Mouse (Mus musculus) heart, embryonic 16.5 days (tissue): ENCODE measurements at regions not wholly inside any gene's neighbourhood (a gene's known extent, or its start where the extent isn't known, plus 50 kb on each side); places are given as distances from the start of the nearest gene placed in this dataset.
A peak's percentile ranks its signal among the peaks of the same experiment; 100 is the strongest.

Experiments
- ATAC-seq: fragments of 200-750 bp; cut with Nextera tagmentation; replicated peaks from 2 replicates; pipeline ENCODE4 v1.8.0; 2017; ENCODE audit warnings: moderate number of reproducible peaks; ENCODE audit not compliant: insufficient read depth, low FRiP score; ENCODE audit errors: extremely low read depth
- H3K27ac ChIP-seq: fragments of 300-500 bp; sonication (generic); 2 replicates; pipeline ENCODE4 v1.5.1; 2014; ENCODE audit warnings: mild to moderate bottlenecking, low read length, control low read depth, moderate library complexity
- H3K27me3 ChIP-seq: fragments of 300-500 bp; sonication (generic); 2 replicates; pipeline ENCODE4 v1.6.1; 2014; ENCODE audit warnings: low read length, mixed read lengths; ENCODE audit not compliant: control insufficient read depth, insufficient read depth
- H3K36me3 ChIP-seq: fragments of 300-500 bp; sonication (generic); 2 replicates; pipeline ENCODE4 v1.6.1; 2014; ENCODE audit not compliant: control insufficient read depth, insufficient read depth
- H3K4me1 ChIP-seq: fragments of 300-500 bp; sonication (generic); 2 replicates; pipeline ENCODE4 v1.6.1; 2014; ENCODE audit warnings: low read length, mixed read lengths; ENCODE audit not compliant: control insufficient read depth, insufficient read depth
- H3K4me2 ChIP-seq: fragments of 300-500 bp; sonication (generic); 2 replicates; pipeline ENCODE4 v1.6.1; 2014; ENCODE audit warnings: low read depth, mild to moderate bottlenecking, control low read depth, low read length
- H3K4me3 ChIP-seq: fragments of 300-500 bp; sonication (generic); 2 replicates; pipeline ENCODE4 v1.5.1; 2014; ENCODE audit warnings: mild to moderate bottlenecking, control low read depth, low read length
- H3K9ac ChIP-seq: fragments of 300-500 bp; sonication (generic); 2 replicates; pipeline ENCODE4 v1.6.1; 2014; ENCODE audit warnings: low read length, control low read depth
- H3K9me3 ChIP-seq: fragments of 300-500 bp; sonication (generic); replicated peaks from 2 replicates; pipeline ENCODE4 v1.6.1; 2016; ENCODE audit warnings: low read length; ENCODE audit not compliant: control insufficient read depth
- WGBS: fragments of 180-500 bp; shearing (Covaris S2); extraction: QIAGEN DNeasy Blood & Tissue Kit; methylation state at CpG from one replicate; pipeline ENCODE4 v1.1.7; 2014; 5-methylcytosine and 5-hydroxymethylcytosine counted together

GRCm38 (mm10) chr9:41375984-41376651, 214.6 kb upstream of the Ubash3b start:
- no peaks in the 10 kb centered on the region for H3K27me3 ChIP-seq
- 3% methylated on average over 24 of the region's 24 CpGs for WGBS
- H3K4me1 ChIP-seq: peaks cover 16% of the 10 kb centered on the region
- H3K9me3 ChIP-seq: no peaks in the 10 kb centered on the region
- no peaks in the 10 kb centered on the region for H3K36me3 ChIP-seq
- peak overlapping the region; percentile 58 for H3K4me2 ChIP-seq
- H3K9ac ChIP-seq: peak overlapping the region; percentile 67
- peak; percentile 76 for ATAC-seq
- peak overlapping the region; percentile 41 for H3K4me3 ChIP-seq
- peak overlapping the region; percentile 83 for H3K27ac ChIP-seq

- Histone ChIP-seq H3K4me2 (no peak overlapping the region), H3K4me3 (no peak overlapping the region), H3K27me3 (no peaks in the 10 kb centered on the region), H3K36me3 (no peaks in the 10 kb centered on the region), H3K27ac (no peak overlapping the region), H3K9me3 (no peaks in the 10 kb centered on the region), H3K9ac (no peak overlapping the region), H3K4me1 (peaks cover 16% of the 10 kb centered on the region)
- 70% methylated on average over 14 of the region's 14 CpGs for WGBS
- ATAC-seq: no peak
Measured at GRCm38 (mm10) chr9:41374591-41375481, 213.3 kb upstream of the Ubash3b start.

GRCm38 (mm10) chr9:41366405-41366804, 204.9 kb upstream of the Ubash3b start:
- no peak overlapping the region for H3K4me3 ChIP-seq
- H3K4me1 ChIP-seq: no peaks in the 10 kb centered on the region
- WGBS: 65% methylated on average over 3 of the region's 3 CpGs
- no peak overlapping the region for H3K9ac ChIP-seq
- H3K27me3 ChIP-seq: no peaks in the 10 kb centered on the region
- no peak overlapping the region for H3K27ac ChIP-seq
- H3K36me3 ChIP-seq: no peaks in the 10 kb centered on the region
- H3K4me2 ChIP-seq: no peak overlapping the region
- ATAC-seq: no peak
- no peaks in the 10 kb centered on the region for H3K9me3 ChIP-seq

GRCm38 (mm10) chr9:41365251-41365650, 203.8 kb upstream of the Ubash3b start:
- no peak overlapping the region for H3K27ac ChIP-seq
- no peak overlapping the region for H3K9ac ChIP-seq
- H3K4me3 ChIP-seq: no peak overlapping the region
- H3K4me1 ChIP-seq: no peaks in the 10 kb centered on the region
- ATAC-seq: no peak
- 51% methylated on average over 5 of the region's 5 CpGs for WGBS
- no peaks in the 10 kb centered on the region for H3K27me3 ChIP-seq
- no peaks in the 10 kb centered on the region for H3K36me3 ChIP-seq
- H3K9me3 ChIP-seq: no peaks in the 10 kb centered on the region
- no peak overlapping the region for H3K4me2 ChIP-seq

GRCm38 (mm10) chr9:41364442-41365250, 203.1 kb upstream of the Ubash3b start:
- Histone ChIP-seq H3K9ac (no peak overlapping the region), H3K4me2 (no peak overlapping the region), H3K9me3 (no peaks in the 10 kb centered on the region), H3K27ac (no peak overlapping the region), H3K27me3 (no peaks in the 10 kb centered on the region), H3K36me3 (no peaks in the 10 kb centered on the region), H3K4me3 (no peak overlapping the region), H3K4me1 (no peaks in the 10 kb centered on the region)
- 60% methylated on average over 6 of the region's 6 CpGs for WGBS
- no peak for ATAC-seq

GRCm38 (mm10) chr9:41360356-41360755, 198.9 kb upstream of the Ubash3b start:
- Histone ChIP-seq H3K4me3 (no peak overlapping the region), H3K27ac (no peak overlapping the region), H3K4me1 (no peaks in the 10 kb centered on the region), H3K9ac (no peak overlapping the region), H3K4me2 (no peak overlapping the region), H3K36me3 (no peaks in the 10 kb centered on the region), H3K9me3 (no peaks in the 10 kb centered on the region), H3K27me3 (no peaks in the 10 kb centered on the region)
- ATAC-seq: no peak
- 78% methylated on average over 5 of the region's 5 CpGs for WGBS

- H3K4me3 ChIP-seq: no peak overlapping the region
- no peaks in the 10 kb centered on the region for H3K27me3 ChIP-seq
- no peak overlapping the region for H3K4me2 ChIP-seq
- H3K9me3 ChIP-seq: no peaks in the 10 kb centered on the region
- H3K27ac ChIP-seq: no peak overlapping the region
- H3K4me1 ChIP-seq: no peaks in the 10 kb centered on the region
- no peaks in the 10 kb centered on the region for H3K36me3 ChIP-seq
- H3K9ac ChIP-seq: no peak overlapping the region
- 82% methylated on average over 3 of the region's 3 CpGs for WGBS
- no peak for ATAC-seq
Measured at GRCm38 (mm10) chr9:41359286-41359685, 197.8 kb upstream of the Ubash3b start.

GRCm38 (mm10) chr9:41345338-41345737, 183.8 kb upstream of the Ubash3b start:
- H3K27me3 ChIP-seq: no peaks in the 10 kb centered on the region

More at GRCm38 (mm10) chr9:41345338-41345737, 183.8 kb upstream of the Ubash3b start:
- H3K27ac ChIP-seq: no peak overlapping the region
- H3K4me2 ChIP-seq: no peak overlapping the region
- no peak overlapping the region for H3K4me3 ChIP-seq
- H3K4me1 ChIP-seq: no peaks in the 10 kb centered on the region
- H3K9ac ChIP-seq: no peak overlapping the region
- 51% methylated on average over 2 of the region's 2 CpGs for WGBS
- no peaks in the 10 kb centered on the region for H3K9me3 ChIP-seq
- ATAC-seq: no peak
- no peaks in the 10 kb centered on the region for H3K36me3 ChIP-seq
